Mouse (Mus musculus) G1E (cell line): Measurements from ENCODE around the gene Letm1.

Experiments used
- CTCF ChIP-seq: IDR thresholded peaks from 2 replicates; pipeline ENCODE4 v1.5.1; 2012; ENCODE audit warnings: low read depth, low read length, inconsistent platforms, mixed read lengths
- GATA1 ChIP-seq: IDR thresholded peaks from 2 replicates; pipeline ENCODE4 v1.6.1; 2012; ENCODE audit warnings: borderline replicate concordance, low read length, inconsistent platforms, mixed read lengths
- GATA2 ChIP-seq: IDR thresholded peaks from 2 replicates; pipeline ENCODE4 v1.6.1; 2012; ENCODE audit warnings: low read depth, low read length, inconsistent platforms, borderline replicate concordance
- POLR2AphosphoS5 ChIP-seq: IDR thresholded peaks from 2 replicates; pipeline ENCODE4 v1.6.1; 2012; ENCODE audit warnings: low read depth, low read length, inconsistent platforms; ENCODE audit not compliant: insufficient replicate concordance

DNA sequence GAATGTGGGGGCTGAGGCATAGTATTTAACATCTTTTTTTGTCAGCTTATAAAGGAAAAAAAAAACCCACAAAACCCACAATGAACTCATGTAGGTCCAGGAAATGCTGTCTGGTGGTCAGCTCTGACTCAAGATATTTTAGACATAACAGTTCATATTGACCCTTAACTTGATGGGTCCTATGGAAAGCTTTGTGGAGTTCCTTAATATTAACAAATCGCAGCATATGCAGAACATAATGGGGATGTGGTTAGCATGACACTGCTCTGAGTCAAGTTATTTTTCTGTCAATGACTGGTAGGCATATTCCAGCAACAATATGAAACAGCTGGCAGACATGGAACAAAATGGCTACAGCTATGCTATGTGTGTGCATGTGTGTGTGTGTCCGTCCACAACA is 20.7 kb upstream of the Letm1 start:
- TF ChIP-seq CTCF (no peak), POLR2AphosphoS5 (no peak), GATA2 (no peak), GATA1 (no peak)
